Mouse (Mus musculus) megakaryocyte-erythroid progenitor cell, adult 5-6 weeks (primary cell): Measurements from ENCODE around the gene Ubqln2. TPM values are rescaled to one million over a fixed set of nuclear protein-coding genes. Genes with fewer than 3 reads are reported as not detected.

Experiments used
- ATAC-seq: replicated peaks from 2 replicates; pipeline ENCODE4 v1.8.0; 2016; ENCODE audit warnings: mild to moderate bottlenecking, inconsistent platforms; ENCODE audit not compliant: severe bottlenecking, poor library complexity, low FRiP score, low TSS enrichment
- total RNA-seq, 2 experiments: library from RNA; stranded (forward) in 1 of 2; stranded (reverse) in 1 of 2; fragments of 200-1000, 215-1000 nt in 1 of 2; fragments of >200 nt in 1 of 2; fragmentation: Nextera tagmentation in 1 of 2; gene quantifications; 2 replicates each; pipeline ENCODE4 v1.2.3; 2014 to 2017

Ubqln2 gene
- 18.7 and 20.5 TPM in 2 replicates for total RNA-seq (2014; fragmentation: Nextera tagmentation)
- 4.9 and 7.0 TPM in 2 replicates for total RNA-seq (2017)

DNA sequence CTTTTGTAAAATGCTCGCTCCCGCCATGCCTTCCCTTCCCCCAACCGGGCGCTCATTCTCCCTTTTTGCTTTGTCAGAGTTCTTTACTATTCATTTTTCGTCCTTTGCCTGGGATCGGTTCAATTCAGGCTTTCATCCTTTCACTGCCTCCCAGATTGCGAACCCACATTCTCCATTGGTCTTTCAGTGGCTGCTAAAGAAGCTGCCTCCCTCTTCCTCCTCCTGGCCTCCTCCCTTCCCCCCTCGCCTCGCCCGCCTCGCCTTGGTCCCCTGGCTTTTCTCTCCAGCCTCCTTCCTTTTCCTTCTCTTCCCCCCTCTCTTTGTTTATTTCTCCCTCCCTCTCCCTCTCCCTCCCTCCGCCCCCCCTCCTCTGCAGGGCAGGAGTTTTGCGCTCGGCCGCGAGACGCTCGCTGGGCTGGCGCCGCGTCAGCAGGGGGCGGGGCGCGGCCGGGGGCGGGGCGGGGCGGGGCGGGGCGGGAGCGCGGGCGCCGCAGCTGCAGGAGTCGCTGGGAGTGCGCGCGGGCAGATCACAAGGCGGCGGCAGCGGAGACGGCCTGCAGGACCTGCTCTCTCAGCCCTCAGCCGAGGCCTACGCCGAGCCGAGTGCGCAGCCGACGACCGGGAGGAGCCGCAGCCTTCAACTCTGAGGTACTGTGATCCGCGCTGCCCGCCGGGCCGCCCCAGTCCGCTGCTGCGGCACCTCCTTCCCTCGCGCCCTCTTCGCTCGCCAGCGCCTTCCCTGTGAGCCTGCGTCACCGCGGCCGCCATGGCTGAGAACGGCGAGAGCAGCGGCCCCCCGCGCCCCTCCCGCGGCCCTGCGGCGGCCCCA, at the start of gene Ubqln2:
Ubqln2 (plus strand) TSS at position 540 of the 829 bp plus-strand sequence.
- peak; percentile 97 for ATAC-seq

GRCm38 (mm10) chrX:153451946-153452345, 46.1 kb upstream of the Ubqln2 start:
- ATAC-seq = no peak

DNA sequence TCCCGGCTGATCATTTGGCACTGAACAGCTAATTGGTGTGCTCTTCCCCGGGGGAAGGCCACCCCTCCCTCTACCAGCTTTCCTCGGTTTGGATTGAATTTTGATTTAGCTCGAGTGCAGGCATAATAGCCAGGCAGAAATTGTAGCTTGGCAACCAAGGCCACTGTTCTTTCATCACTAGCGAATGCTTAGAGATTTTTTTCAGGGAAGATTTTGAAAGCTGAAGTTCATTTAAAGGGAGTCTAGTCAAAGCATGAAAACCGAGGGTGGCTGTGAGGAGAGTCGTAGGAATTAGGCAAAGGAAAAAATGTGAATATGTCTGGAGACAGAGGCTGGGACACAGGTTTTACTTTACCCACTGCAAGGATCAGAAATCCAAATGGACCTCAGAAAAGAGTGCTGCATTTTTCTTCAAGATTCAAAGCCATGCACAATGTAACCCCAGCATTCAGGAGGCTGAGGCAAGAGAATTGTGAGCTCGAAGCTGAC, 21.2 kb upstream of the Ubqln2 start:
- no peak for ATAC-seq

GRCm38 (mm10) chrX:153492326-153492725, 5.7 kb upstream of the Ubqln2 start:
- peak; percentile 87 for ATAC-seq

DNA sequence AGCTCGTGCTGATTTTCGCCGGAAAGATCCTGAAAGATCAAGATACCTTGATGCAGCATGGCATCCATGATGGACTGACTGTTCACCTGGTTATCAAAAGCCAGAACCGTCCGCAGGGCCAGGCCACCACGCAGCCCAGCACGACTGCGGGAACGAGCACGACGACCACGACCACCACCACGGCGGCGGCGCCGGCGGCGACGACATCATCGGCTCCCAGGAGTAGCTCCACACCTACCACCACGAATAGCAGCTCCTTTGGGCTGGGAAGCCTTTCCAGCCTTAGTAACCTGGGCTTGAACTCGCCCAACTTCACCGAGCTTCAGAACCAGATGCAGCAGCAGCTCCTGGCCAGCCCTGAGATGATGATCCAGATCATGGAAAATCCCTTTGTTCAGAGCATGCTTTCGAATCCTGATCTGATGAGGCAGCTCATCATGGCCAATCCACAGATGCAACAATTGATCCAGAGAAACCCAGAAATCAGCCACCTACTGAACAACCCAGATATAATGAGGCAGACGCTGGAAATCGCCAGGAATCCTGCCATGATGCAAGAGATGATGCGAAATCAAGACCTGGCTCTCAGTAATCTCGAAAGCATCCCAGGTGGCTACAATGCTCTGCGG, 752 bp downstream of the Ubqln2 start:
- no peak for ATAC-seq

GRCm38 (mm10) chrX:153499294-153500046, 1.4 kb downstream of the Ubqln2 start:
- ATAC-seq = no peak

DNA sequence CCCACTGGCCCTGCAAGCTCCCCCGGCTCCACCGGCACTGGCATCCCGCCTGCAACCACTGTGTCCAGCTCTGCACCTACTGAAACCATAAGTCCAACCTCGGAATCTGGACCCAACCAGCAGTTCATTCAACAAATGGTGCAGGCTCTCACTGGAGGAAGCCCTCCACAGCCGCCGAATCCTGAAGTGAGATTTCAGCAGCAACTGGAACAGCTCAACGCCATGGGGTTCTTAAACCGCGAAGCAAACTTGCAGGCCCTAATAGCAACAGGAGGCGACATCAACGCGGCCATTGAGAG, 2.0 kb downstream of the Ubqln2 start:
- ATAC-seq = no peak

GRCm38 (mm10) chrX:153505954-153506353, 7.9 kb downstream of the Ubqln2 start:
- ATAC-seq = peak; percentile 77

DNA sequence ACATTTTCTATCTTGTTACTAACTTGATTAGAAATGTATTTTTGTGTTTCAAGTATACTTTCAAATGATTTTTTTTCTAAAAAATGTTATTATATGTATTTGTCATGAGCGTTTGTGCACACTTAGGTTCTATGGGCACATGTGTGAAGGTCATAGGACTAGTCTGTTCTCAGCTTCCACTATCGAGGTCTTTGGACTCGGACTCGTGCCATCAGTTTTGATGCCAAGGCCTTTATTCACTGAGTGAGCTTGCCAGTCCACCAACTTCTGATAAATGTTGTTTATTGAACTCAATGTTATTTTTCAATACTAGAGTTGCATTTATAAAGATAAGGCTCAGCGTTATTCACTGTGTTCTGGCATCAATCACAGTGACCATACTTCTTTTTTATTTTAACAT, 17.5 kb downstream of the Ubqln2 start:
- ATAC-seq = no peak

GRCm38 (mm10) chrX:153528399-153528798, 30.4 kb downstream of the Ubqln2 start:
- ATAC-seq = no peak

Other genes with a start within 250 kb of the Ubqln2 start
- not detected in 2 replicates for gene Cypt3, start 60.4 kb downstream of the Ubqln2 start, total RNA-seq (2014; fragmentation: Nextera tagmentation)
- not detected in 2 replicates for gene Cypt3, start 60.4 kb downstream of the Ubqln2 start, total RNA-seq (2017)
- gene Kctd12b, start 198.2 kb downstream of the Ubqln2 start, total RNA-seq (2014; fragmentation: Nextera tagmentation) = 0.67 TPM in 1 of 2 replicates, not detected in the other
- gene Kctd12b, start 198.2 kb downstream of the Ubqln2 start, total RNA-seq (2017) = 0.76 TPM in 1 of 2 replicates, not detected in the other
- gene Nbdy, start 225.4 kb downstream of the Ubqln2 start, total RNA-seq (2014; fragmentation: Nextera tagmentation) = 22.5 and 71.5 TPM in 2 replicates
- gene Nbdy, start 225.4 kb downstream of the Ubqln2 start, total RNA-seq (2017) = 13.0 and 43.5 TPM in 2 replicates